Mouse (Mus musculus) intestine, embryonic 16.5 days (tissue): ENCODE data around the gene Vapb. TPM values are rescaled to one million over a fixed set of nuclear protein-coding genes. Genes with fewer than 3 reads are reported as not detected.

ENCODE experiments used
- ATAC-seq: fragments of 200-750 bp; cut with Nextera tagmentation; 2 replicates; pipeline ENCODE4 v1.8.0; 2017; ENCODE audit warnings: moderate TSS enrichment, moderate library complexity
- H3K27ac ChIP-seq: fragments of 300-500 bp; sonication (generic); 2 replicates; pipeline ENCODE4 v1.5.1; 2014; ENCODE audit warnings: mild to moderate bottlenecking, low read length
- H3K27me3 ChIP-seq: fragments of 300-500 bp; sonication (generic); replicated peaks from 2 replicates; pipeline ENCODE4 v1.6.1; 2014; ENCODE audit warnings: low read length, control low read depth, mixed read lengths; ENCODE audit not compliant: control insufficient read depth, insufficient read depth
- H3K36me3 ChIP-seq: fragments of 300-500 bp; sonication (generic); 2 replicates; pipeline ENCODE4 v1.6.1; 2014; ENCODE audit warnings: low read length, control low read depth; ENCODE audit not compliant: control insufficient read depth, insufficient read depth
- H3K4me1 ChIP-seq: fragments of 300-500 bp; sonication (generic); 2 replicates; pipeline ENCODE4 v1.6.1; 2014; ENCODE audit warnings: low read length, control low read depth, mixed read lengths; ENCODE audit not compliant: control insufficient read depth, insufficient read depth
- H3K4me2 ChIP-seq: fragments of 300-500 bp; sonication (generic); 2 replicates; pipeline ENCODE4 v1.6.1; 2014; ENCODE audit warnings: low read depth, low read length, control low read depth
- H3K4me3 ChIP-seq: fragments of 300-500 bp; sonication (generic); 2 replicates; pipeline ENCODE4 v1.5.1; 2014; ENCODE audit warnings: mild to moderate bottlenecking, low read length
- H3K9ac ChIP-seq: fragments of 300-500 bp; sonication (generic); 2 replicates; pipeline ENCODE4 v1.6.1; 2014; ENCODE audit warnings: low read depth, low read length
- H3K9me3 ChIP-seq: fragments of 300-500 bp; sonication (generic); 2 replicates; pipeline ENCODE4 v1.6.1; 2016; ENCODE audit warnings: low read length, control low read depth; ENCODE audit not compliant: control insufficient read depth
- WGBS: fragments of 180-500 bp; shearing (Covaris S2); extraction: QIAGEN DNeasy Blood & Tissue Kit; methylation state at CpG from one replicate; pipeline ENCODE4 v1.1.7; 2014; 5-methylcytosine and 5-hydroxymethylcytosine counted together
- polyA plus RNA-seq: library from polyadenylated mRNA; unstranded; fragments of >200 nt; fragmentation: Nextera tagmentation; extraction: Ambion mirVana; gene quantifications from 2 replicates; pipeline ENCODE4 v1.2.1, GENCODE M21; 2015

Vapb gene
- polyA plus RNA-seq, 1 experiment from 2014 or later: 19.6 TPM

DNA sequence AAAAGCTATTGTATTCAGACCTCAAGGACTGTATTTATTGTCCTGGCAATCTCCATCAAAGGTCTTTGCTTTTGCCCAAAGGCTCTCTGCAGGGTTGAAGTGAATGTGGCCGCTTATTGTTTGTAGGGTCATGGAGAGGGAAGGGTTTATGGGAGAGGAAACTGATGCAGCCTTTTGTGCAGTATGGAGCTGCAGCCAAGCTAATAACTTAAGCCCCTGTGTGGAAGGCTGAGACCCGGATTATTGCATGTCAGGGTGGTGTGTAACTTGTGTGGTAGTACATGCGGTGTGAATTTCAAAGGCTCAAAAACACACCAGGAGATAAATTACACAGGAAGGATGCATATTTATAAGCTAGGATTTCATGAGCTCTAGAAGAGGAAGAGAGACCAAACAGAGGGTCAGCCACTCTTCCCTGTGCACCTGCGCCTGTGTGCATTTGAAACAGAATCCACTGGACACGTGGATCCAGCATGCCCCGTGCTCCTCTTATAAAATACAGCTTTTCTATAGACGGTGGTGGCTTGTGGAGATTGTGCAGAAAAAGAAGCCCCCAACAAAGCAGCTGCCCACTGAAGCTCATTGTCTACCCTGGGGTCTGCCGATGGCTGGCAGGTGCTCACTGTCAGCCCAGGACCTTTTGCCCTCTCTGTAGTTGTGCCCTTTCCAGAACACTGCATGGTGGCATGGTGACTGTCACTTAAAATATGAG, 18.3 kb downstream of the Vapb start:
- no peaks in the 10 kb centered on the region for H3K36me3 ChIP-seq
- no peaks in the 10 kb centered on the region for H3K9me3 ChIP-seq
- H3K27me3 ChIP-seq: no peaks in the 10 kb centered on the region
- WGBS: 62% methylated on average over 8 of the region's 8 CpGs
- no peak overlapping the region for H3K27ac ChIP-seq
- no peak overlapping the region for H3K4me2 ChIP-seq
- H3K4me3 ChIP-seq: no peak overlapping the region
- H3K9ac ChIP-seq: no peak overlapping the region
- no peaks in the 10 kb centered on the region for H3K4me1 ChIP-seq
- no peak for ATAC-seq

DNA sequence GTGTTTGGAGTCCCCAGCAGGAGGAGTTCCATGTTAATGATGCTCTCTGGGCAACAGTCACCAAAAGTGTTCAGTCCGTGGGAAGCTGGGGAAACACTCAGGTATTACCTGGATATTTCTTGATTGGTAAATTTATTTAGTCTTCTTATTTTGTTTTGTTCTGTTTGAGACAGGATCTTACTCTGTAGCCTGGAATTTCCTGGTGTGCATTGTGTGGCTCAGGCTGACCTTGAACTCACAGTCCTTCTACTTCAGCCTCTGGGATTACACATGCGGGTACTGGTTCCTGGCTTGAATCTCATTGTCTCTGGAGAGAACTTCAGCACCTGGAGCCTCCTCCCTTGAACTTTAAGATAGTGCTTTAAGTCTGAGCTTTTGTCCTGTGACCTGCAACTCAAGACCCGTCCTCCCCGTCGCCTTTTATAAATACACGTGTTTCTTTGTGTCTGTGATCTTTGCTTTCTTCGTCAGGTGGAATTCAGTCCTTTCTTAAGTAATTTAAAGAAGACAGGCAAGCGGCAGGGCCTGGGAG, 20.4 kb downstream of the Vapb start:
- Histone ChIP-seq H3K4me3 (no peak overlapping the region), H3K9ac (no peak overlapping the region), H3K36me3 (no peaks in the 10 kb centered on the region), H3K27me3 (no peaks in the 10 kb centered on the region), H3K9me3 (no peaks in the 10 kb centered on the region), H3K4me2 (no peak overlapping the region), H3K4me1 (no peaks in the 10 kb centered on the region), H3K27ac (no peak overlapping the region)
- 77% methylated on average over 8 of the region's 8 CpGs for WGBS
- no peak for ATAC-seq

DNA sequence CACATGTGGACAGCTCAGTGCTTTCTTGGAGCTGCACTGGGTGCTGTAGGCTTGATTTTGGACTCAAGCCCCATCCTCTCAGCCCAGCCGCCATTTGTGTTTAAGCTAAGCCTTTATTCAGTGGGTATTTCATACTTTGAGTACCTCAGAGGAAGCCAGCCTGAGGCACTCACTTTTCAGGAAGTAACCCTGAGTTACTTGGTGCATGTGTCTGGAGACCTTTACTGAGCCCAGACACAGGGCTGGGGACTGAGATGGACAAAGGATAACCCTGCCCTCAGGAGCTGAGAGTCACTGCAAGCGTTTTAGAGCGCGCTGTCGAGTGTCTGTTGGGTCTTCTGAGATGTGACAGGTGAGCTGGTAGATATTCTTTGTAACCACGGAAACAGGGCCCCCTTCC, 23.3 kb downstream of the Vapb start:
- H3K4me1 ChIP-seq: no peaks in the 10 kb centered on the region
- ATAC-seq: no peak
- no peak overlapping the region for H3K9ac ChIP-seq
- no peaks in the 10 kb centered on the region for H3K36me3 ChIP-seq
- no peak overlapping the region for H3K4me2 ChIP-seq
- no peaks in the 10 kb centered on the region for H3K9me3 ChIP-seq
- H3K27me3 ChIP-seq: no peaks in the 10 kb centered on the region
- no peak overlapping the region for H3K27ac ChIP-seq
- 76% methylated on average over 6 of the region's 6 CpGs for WGBS
- H3K4me3 ChIP-seq: no peak overlapping the region

DNA sequence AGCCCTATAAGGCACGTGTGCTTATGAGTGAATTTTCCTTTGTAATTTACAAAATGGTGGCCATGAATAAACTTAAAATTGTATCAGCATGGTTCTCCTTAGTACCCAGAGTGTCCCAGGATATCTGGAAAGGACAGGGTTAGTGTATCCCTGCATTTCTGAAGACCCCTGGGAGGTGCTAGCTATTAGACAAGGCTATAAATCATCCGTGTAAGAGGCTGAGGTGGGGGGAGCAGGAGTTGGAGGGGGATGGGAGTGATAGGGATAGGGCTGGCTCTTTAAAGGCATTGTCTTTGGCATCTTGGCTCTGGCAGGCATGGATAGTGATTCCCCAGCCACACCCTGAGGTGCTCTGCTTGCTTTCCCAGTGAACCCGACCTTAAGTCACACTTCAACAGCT, 27.3 kb downstream of the Vapb start:
- H3K4me3 ChIP-seq: no peak overlapping the region
- 37% methylated on average over 3 of the region's 3 CpGs for WGBS
- H3K9ac ChIP-seq: no peak overlapping the region
- peaks cover 10% of the 10 kb centered on the region for H3K4me1 ChIP-seq
- no peaks in the 10 kb centered on the region for H3K27me3 ChIP-seq
- H3K4me2 ChIP-seq: no peak overlapping the region
- no peaks in the 10 kb centered on the region for H3K9me3 ChIP-seq
- H3K36me3 ChIP-seq: no peaks in the 10 kb centered on the region
- no peak for ATAC-seq
- H3K27ac ChIP-seq: no peak overlapping the region

DNA sequence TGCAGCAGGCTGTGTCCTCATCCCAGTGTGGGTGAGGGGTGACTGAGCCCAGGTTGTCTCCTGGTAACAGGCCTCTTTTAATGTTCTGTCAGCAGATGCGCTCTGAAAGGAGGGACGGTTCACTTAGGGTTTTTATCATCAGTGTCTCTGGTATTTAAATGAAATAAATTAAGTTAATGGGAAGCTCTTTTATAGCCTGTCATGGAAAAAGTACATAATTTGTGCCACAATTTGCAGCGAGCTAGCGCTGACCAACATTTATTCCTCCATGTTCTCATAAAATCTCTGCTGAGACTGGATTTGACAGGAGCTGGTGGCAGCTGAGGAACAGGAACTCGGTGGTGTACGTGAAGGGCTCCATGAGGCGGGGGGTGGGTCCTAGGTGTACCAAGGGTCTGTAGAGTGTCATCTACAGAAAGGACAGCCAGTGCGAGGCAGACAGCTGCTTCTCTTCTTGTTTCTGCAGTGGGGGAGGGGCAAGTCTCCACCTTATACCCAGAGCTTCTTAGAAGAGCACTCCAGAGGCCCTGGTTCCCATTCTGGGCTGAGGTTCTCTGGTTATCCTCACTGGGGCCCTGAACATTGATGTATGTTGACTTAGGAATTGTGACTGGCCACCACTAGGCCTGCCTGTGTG, 30.8 kb downstream of the Vapb start:
- Histone ChIP-seq H3K4me3 (no peak overlapping the region), H3K9ac (no peak overlapping the region), H3K27me3 (no peaks in the 10 kb centered on the region), H3K4me1 (peaks cover 25% of the 10 kb centered on the region), H3K4me2 (no peak overlapping the region), H3K9me3 (no peaks in the 10 kb centered on the region), H3K27ac (no peak overlapping the region), H3K36me3 (no peaks in the 10 kb centered on the region)
- no peak; the same call in 1 of the 2 replicates for ATAC-seq
- WGBS: 45% methylated on average over 8 of the region's 8 CpGs

DNA sequence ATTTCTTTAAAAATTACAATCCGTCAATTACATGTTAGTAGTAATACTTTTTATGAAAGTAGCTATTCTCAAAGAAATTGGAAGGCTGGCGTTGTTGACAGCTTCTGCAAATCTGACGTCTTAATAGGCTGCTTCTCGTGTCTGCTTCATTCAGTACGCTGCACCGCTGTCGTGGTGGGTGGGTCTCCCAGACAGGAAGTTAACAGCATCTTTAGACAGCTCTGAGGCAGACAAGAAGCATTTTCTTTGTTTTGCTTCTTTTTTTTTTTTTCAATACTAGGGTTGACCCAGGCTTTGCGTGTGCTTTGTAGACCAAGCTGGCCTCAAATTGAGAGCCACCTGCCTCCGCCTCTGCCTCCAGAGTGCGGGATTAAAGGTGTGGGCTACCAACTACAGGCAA, 31.9 kb downstream of the Vapb start:
- no peaks in the 10 kb centered on the region for H3K9me3 ChIP-seq
- no peak overlapping the region for H3K4me3 ChIP-seq
- 62% methylated on average over 10 of the region's 10 CpGs for WGBS
- no peaks in the 10 kb centered on the region for H3K36me3 ChIP-seq
- no peak overlapping the region for H3K4me2 ChIP-seq
- ATAC-seq: no peak
- H3K27me3 ChIP-seq: no peaks in the 10 kb centered on the region
- 0 out of 2 replicates have a peak overlapping the region, but pooled peaks have one; percentile 10 for H3K27ac ChIP-seq
- H3K4me1 ChIP-seq: peaks cover 25% of the 10 kb centered on the region
- H3K9ac ChIP-seq: no peak overlapping the region

DNA sequence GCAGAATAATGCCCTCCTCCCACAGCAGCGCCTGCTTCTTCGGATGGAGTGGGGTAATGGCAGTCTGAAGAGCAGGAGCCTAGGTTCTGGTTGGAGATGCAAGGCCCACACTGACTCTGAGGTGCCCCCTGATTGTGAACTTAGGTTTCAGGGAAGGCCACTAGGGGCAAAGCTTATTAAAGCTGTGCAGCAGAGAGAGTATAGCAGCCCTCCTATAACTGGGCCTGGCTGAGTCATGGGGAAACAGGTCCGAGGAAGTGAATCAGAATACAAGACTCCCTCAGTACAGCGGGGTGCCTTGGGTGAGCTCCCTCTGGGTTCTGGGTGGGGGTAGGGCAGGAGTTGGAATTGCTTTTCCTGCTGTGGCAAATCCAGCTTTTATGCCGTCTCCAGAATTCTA, 33.3 kb downstream of the Vapb start:
- H3K27me3 ChIP-seq: no peaks in the 10 kb centered on the region
- H3K36me3 ChIP-seq: no peaks in the 10 kb centered on the region
- no peak overlapping the region for H3K9ac ChIP-seq
- no peak overlapping the region for H3K4me2 ChIP-seq
- H3K4me1 ChIP-seq: peaks cover 25% of the 10 kb centered on the region
- no peaks in the 10 kb centered on the region for H3K9me3 ChIP-seq
- ATAC-seq: no peak
- 65% methylated on average over 5 of the region's 5 CpGs for WGBS
- H3K4me3 ChIP-seq: no peak overlapping the region
- no peak overlapping the region for H3K27ac ChIP-seq

DNA sequence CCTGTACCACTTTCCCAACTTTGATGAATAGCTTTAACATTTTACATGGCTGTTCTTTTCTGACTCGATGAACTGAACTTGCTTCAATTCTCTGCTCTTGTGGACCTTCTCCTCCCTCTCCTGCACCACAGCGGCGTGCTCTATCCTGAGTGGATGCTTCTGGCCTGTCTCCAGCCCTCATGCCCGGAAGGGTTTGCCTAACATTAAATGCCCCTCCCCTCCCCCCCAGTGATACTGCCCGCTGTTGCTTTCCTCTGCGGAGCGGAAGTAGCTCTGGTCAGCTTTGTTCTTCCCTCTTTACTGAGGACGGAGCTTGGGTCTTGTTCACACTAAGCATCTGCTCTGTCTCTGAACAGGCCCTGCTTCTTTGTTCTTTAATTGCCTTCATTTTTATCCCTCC, 34.4 kb downstream of the Vapb start:
- Histone ChIP-seq H3K4me2 (no peak overlapping the region), H3K4me1 (peaks cover 25% of the 10 kb centered on the region), H3K9me3 (no peaks in the 10 kb centered on the region), H3K27ac (no peak overlapping the region), H3K36me3 (0 out of 2 replicates have a peak, but pooled peaks cover 2% of the 10 kb centered on the region), H3K4me3 (no peak overlapping the region), H3K27me3 (no peaks in the 10 kb centered on the region), H3K9ac (no peak overlapping the region)
- ATAC-seq: peak; percentile 15; the same call in 1 of the 2 replicates
- 51% methylated on average over 8 of the region's 8 CpGs for WGBS

DNA sequence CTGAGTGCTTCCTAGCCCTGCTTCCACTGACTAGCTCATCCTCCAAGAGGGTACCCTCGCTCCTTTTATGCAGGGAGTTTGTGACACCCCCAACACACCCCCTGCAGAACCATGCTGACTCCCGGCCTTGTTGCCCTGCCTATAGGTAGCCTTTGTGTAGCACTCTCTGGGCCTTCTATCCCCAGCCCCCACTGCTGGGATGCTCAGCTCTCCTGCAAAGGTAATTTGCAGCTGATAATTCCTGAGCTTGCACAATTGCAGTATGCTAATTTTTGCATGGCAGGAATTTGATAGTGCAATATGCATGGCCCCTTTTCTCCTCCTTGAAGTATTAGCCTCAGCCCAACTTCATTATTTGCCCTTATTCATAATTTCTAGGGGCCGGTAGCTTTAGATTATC, 38.2 kb downstream of the Vapb start:
- Histone ChIP-seq H3K9ac (no peak overlapping the region), H3K4me2 (no peak overlapping the region), H3K27me3 (no peaks in the 10 kb centered on the region), H3K36me3 (peaks cover 14% of the 10 kb centered on the region), H3K4me1 (peaks cover 12% of the 10 kb centered on the region), H3K9me3 (no peaks in the 10 kb centered on the region), H3K4me3 (no peak overlapping the region), H3K27ac (no peak overlapping the region)
- no peak for ATAC-seq
- 60% methylated on average over 3 of the region's 3 CpGs for WGBS
